Mouse (Mus musculus) gastrocnemius, postnatal 10 days (tissue): ENCODE results near the gene Dis3l2. TPM values are rescaled to one million over a fixed set of nuclear protein-coding genes. Genes with fewer than 3 reads are reported as not detected.
A peak's percentile ranks its signal among the peaks of the same experiment; 100 is the strongest.

Source experiments
- DNase-seq: peaks from one replicate; pipeline ENCODE4 v3.0.0; 2021; ENCODE audit warnings: mixed read lengths
- long read RNA-seq, 2 experiments: library from polyadenylated mRNA; stranded (forward); transcript quantifications; one replicate each; pipeline ENCODE4 v2.0.0; 2021
- total RNA-seq, 2 experiments: library from RNA; stranded (reverse); gene quantifications; 2 replicates each; pipeline ENCODE4 v1.2.3; 2021

Dis3l2 gene
- total RNA-seq, result 10 to 100 TPM; 14.5 to 16.9 TPM
- long read RNA-seq, experiment 1, transcript Dis3l2-202 (22 exons, 3,154 nt), result major isoform, 9 of 16 reads
- long read RNA-seq, experiment 1, partial matches to known transcripts, result 4 of 16 reads
- long read RNA-seq, experiment 1, other reads (novel, unspliced or antisense), result 2 of 16 reads
- long read RNA-seq, experiment 2, partial matches to known transcripts, result 0 of 4 reads
- long read RNA-seq, experiment 2, other reads (novel, unspliced or antisense), result 1 of 4 reads

- peak; percentile 84 for DNase-seq
These were observed at the start of gene Dis3l2 for GRCm38 (mm10) chr1:86703300-86703964. TSS of gene Dis3l2 (plus strand) at chr1:86703808.

GRCm38 (mm10) chr1:86657071-86657470 is 46.5 kb upstream of the Dis3l2 start:
- DNase-seq, result no peak

- DNase-seq, result no peak
These were observed 38.5 kb upstream of the Dis3l2 start for GRCm38 (mm10) chr1:86665091-86665490.

DNA sequence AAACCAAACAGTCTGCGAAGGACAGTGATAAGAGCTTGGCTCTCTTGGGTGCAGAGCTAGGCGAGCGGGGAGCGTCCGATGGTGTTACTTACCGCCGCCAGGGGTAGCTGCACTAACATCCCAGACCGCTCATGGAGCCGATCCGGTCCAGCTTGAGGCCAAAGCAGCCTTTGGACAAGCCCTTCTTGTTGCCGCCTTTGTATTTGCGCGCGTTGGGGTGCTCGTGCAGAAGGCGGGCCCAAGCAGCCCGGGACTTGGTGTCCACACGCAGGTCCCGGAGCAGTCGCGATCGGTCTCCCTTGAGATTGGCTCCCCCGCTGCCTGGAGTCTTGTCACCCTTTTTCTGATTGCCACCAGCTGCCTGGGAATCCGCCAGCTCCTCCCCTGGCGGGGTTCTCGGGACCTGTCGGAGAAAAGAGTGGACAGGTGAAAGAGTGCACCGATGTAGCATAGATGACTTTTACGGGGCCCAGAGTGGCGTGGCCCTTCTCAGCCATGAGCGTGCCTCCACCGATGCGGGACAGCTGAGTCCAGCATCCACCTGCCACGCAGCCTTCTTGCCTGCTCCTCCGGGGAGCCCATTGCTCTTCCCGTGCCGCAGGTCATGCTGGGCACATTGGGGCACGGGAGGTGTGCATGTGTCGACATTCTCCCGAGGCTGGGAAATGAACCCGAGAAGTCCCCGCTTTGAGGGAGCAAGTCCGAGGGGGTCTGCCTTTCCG is 33.9 kb upstream of the Dis3l2 start:
- peak; percentile 72 for DNase-seq

DNA sequence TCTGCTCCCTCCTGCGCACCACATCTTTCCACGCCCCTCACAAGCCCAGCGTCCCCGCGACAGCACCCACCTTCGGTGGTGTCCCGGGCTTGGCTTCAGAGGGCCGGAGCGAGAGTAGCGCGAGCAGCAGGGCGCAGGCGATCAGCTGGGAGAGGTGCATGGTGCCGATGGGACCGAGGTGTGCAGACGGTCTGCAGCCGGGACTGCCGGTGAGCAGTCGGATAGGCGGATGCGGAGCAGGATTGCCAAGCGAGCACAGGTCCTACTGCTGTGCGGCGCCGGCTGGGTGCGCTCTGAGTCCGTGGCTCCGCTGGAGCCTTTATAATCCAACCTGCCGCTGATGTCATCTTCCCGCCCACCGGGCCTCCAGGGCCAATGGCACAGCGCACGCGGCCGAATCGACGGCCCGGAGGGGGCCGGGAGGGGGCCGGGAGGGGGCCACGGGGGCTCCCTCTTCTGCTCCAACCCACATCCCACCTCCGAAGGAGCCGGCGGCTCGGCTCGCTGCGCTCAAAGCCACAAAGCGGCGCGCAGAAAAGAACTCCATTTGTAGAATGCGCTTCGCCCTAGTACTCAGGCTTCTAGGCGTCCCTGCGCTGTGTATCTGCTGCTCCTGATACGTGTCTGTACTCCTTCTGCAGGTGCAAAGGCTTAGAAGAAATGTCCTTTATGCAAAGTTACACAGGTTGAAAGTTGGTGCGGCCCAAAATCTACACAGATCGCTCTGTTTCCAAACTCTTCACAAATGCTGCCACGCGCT is 33.1 kb upstream of the Dis3l2 start, which contains the start of gene Nppc:
Gene Nppc, minus strand, starts transcription at position 293 of the 760 bp plus-strand sequence.
- DNase-seq, result peak; percentile 73

DNA sequence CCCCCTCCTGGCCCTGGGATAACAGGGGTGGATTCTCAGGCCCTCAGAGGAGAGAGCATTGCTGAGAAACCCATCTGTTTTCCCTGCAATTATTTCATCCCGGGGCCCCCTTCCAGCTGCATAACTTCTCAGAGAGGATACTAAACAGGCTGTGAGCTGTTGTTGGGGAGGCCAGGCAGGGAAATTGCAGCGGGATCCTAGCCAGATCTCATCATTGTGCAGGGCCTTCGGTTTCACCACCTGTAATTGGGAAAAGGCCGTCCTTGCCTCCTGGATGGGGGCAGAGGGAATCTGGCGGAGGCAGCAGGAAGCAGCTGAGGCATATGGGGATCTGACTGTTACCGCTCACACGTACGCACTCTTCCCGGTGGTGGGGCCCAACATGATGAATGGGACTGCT is 29.2 kb upstream of the Dis3l2 start:
- peak; percentile 49 for DNase-seq

DNA sequence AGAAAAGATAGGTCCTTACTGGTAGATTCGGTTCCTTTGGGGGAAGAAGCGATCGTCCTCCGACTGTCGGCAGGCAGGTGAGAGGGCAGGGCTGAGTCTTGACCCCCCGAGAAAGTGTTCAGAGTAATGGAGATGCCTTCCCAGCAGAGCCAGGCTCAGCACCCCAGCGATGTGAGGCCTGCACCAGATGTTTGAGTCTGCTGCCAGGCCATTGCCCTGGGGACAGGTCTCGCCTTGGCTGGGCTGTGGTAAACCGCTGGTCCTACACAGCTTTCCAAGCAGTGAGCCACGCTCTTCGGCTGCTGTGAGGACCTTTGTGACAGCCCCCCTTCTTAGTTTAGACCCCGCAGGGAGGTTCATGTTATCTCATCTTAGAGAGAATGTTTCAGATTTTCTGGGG is 28.5 kb upstream of the Dis3l2 start:
- peak; percentile 71 for DNase-seq

DNA sequence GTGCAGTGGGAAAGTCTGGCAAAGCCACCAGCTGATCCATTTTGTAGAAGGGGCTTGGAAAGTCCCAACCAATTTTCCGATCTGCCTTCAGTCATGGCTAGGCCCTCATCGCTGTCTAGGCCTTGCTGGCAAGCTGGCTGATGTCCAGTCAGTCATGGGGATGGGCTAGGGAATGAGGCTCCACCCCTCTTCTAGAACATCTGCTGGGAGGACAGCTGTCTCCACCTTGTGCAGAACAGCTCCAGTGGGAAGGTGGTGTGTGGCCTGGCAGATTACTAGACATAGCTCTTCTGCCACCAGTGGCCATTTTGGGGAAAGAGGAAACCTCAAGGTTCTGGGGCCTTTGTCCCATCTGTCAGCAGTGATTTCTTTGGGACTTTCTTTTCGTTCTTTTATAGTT is 26.0 kb upstream of the Dis3l2 start:
- DNase-seq, result no peak

DNA sequence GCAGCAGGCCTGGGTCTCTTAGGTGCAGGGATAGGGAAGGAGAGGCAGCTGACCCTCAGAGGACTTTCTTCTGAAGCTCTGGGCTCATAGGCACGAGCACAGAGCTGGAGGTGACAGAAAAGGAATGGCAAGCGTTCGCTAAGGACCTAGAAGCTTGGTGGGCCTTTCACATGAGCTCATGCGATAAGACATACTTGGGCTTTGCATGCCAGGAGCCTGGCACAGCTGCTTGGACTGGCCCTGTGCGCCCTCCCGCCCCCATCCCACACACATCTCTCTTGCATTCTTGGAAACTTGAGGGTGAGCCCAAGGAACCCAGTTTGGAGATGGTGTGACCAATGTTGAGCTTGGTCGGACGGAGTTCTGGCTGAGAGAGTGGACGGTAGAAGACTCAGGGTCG is 24.9 kb upstream of the Dis3l2 start:
- DNase-seq, result no peak

DNA sequence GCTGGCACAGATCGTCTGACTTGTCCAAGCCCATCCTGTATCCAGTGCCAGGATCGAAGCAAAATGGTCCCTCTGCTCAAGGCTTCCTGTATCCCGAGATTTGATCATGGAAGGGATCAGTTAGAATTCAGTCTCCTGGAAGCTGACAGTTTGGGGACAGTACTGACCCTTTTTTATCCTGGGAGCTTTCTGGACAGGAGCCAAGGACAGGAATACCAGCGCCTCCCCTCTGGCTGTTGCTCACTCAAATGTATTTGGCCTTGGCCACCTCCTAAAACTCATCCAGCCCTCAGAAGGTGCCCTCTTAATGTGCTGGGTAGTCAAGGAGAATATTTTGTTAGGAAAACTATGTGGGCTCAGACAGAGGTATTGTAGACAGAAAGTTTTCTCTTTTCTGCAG is 16.4 kb upstream of the Dis3l2 start:
- DNase-seq, result no peak

DNA sequence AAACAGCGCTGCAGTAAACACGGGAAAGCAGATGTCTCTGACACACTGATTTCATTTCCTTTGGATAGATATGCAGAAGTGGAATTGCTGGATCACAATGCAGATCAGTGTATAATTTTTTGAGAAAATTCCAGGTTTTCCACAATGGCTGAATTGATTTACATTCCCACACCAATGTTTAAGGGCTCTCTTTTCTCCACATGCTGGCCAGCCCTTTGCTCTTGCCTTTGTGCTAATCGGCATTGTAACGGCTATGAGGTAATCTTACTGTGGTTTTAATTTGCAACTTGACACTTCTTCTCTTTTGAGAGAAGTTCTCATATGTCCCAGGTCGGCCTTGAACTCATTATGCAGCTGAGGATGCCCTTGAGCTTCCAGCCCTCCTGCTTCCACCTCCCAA is 12.6 kb upstream of the Dis3l2 start:
- no peak for DNase-seq

DNA sequence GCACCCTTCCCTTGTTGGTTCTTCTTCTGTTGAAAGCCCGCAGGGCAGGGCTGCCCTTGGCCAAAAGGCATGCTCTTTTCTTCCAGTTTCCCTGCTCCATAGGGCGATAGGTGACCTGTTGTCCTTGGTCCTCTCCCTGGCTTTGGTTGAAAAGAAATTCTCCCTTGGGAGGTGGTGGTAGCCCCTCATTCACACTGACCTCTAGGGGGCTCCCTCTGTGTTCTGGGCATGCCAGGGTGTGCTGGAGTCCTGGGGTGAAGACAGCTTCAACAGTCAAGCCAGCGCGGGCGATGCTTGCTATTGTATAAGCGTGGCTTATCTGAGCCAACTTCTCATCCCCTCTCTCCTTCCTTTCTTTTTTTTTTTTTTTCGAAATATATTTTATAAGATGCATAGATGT is 6.7 kb upstream of the Dis3l2 start:
- DNase-seq, result no peak

DNA sequence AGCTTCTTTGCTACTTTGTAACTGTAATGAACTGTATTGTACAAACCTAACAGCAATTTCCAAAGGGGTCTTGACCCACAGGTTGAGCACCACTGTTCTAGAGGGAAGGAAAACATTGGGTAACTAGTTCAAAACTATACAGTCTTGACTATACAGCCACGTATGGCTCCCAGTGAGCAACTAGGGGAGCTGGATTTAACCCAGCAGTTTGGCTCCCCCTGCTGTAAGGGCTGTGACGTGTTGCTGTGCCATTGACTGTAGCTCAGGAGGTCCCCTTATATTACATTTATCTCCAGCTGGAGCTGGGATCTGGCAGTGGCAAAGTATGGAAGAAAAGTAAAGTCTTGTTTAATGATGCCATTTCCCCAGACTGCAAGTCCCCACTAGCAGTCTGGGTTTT is 4.9 kb upstream of the Dis3l2 start:
- no peak for DNase-seq

GRCm38 (mm10) chr1:86699346-86700136 is 4.1 kb upstream of the Dis3l2 start:
- DNase-seq, result no peak

DNA sequence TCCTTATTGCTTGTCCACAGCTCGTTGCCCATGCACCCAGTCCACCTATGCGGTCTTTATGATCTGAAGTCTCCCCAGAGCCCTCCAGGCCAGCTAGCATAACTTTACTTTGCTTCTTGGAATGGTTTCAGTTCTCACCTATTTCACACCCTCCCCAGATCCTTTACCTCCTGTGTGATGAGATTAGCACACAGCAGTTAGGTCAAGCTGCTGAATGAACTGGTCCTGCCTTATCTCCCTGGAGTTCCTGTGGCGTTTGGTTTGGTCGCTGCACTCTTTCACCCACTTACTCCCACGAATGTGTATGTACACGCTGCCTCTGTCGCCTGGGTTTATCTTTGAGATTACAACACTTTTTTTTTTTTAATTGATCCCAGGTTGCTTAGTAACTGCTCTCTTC is 3.2 kb upstream of the Dis3l2 start:
- DNase-seq, result no peak

DNA sequence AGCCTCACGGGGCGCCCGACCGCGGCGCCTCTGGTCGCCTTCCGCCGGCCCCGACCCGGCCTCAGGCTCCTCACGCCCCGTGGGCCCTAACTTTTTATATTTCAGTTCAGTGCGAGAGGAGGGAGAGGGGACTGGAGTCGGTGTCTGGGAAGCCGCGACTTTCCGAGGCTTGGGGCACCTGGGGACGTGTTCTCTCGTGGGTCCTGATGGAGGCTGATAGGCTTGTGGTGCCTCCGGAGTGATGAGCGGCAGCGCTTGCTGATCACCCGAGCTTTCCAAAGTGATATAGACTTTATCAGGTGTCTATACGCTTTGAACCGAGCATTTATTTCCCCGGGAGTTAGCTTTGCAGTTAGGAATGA is 338 bp downstream of the Dis3l2 start:
- DNase-seq, result no peak

DNA sequence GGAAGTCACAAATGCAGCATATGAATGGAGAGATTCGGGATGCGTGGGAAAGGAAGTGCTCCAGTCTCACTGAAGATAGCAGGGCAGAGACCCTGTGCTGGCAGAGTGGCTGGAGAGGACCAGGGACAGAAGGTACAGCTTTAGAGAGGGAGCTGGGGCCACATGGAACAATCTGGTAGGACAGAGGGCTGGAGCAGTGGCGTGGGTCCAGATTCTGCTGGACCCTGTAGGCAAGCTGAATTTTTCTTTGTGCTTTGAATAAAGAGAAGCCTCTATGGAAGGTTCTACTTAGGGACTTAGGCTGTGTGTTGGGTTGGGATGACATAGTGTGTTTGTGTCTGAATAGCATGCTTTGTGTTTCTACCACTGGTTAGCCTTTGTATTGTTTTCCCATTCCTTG is 1.9 kb downstream of the Dis3l2 start:
- DNase-seq, result no peak

DNA sequence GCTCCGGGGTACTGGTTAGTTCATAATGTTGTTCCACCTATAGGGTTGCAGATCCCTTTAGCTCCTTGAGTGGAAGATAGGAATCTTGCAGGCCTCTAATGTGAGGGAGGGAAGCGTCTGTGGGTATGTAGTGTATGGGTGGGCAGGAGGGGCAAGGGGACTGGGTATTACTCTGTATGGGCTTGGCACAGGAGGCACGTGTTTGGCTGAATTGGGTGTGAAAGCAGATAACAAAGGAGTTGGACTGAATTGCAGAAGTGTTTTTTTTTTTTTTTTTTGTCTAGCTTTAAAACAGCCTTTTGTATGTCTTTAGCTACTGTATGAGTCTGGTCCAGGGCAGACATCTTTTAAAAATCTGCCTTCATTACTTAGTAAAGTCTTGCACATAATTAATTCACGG is 5.9 kb downstream of the Dis3l2 start:
- DNase-seq, result no peak

DNA sequence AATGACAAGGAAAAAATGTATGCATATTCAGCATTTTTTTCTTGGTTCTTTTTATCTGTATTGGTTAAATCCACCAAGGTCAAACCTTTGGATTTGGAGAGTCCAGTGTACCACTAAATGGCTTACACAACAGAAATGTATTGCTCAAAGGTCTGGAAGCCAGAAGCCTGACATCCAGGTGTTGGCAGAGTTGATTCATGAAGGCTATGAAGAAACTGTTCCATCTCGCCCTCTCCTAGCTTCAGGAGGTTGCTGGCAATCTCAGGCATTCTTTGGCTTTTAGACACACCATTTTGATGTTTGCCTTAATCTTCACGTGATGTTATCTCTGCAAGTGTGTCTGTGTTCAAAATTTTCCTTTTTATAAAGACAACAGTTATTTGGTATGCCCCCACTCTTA is 8.4 kb downstream of the Dis3l2 start:
- DNase-seq, result no peak

- no peak for DNase-seq
These were observed 9.4 kb downstream of the Dis3l2 start for GRCm38 (mm10) chr1:86713054-86713453.

- DNase-seq, result no peak
These were observed 14.6 kb downstream of the Dis3l2 start for GRCm38 (mm10) chr1:86718190-86718589.

DNA sequence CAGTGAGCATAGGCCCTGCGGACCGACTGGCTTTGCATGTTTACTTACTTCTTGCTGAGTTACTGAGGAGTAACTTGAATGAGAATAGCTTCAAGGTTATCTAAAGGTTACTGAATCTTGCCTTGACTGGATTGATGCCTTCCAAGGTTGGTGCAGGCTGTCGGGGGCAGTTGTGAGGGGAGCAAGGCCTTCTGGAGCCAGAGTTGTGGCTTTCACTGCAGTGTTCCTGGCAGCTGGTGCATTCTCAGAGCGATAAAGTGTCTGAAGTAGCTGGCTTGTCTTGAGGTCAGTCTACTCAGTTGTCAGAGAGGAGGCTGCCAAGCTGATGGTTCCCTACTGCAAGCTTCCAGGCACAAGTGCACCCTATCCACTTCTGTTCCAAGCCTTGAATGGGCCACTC is 15.8 kb downstream of the Dis3l2 start:
- DNase-seq, result no peak
